Mouse (Mus musculus) liver, embryonic 18 days (tissue): ENCODE data around the gene Arl6ip6. TPM values are rescaled to one million over a fixed set of nuclear protein-coding genes. Genes with fewer than 3 reads are reported as not detected.

Source experiments
- polyA plus RNA-seq: library from polyadenylated mRNA; depleted of rRNA; stranded (reverse); fragments of >200 nt; gene quantifications from 2 replicates; pipeline ENCODE4 v1.2.3, GENCODE M21; 2012; rRNA removed

Gene Arl6ip6
- 15.5 and 15.6 TPM in 2 replicates for polyA plus RNA-seq

GRCm38 (mm10) chr2:53191523-53192220 lies at the start of gene Arl6ip6:
Arl6ip6 (plus strand) TSS chr2:53191726.

GRCm38 (mm10) chr2:53190684-53191511 lies 628 bp upstream of the Arl6ip6 start, which contains the start of gene Prpf40a:
Prpf40a (minus strand) TSS chr2:53191284.

Other genes with a start within 250 kb of the Arl6ip6 start
- 8.5 and 8.8 TPM in 2 replicates for gene Prpf40a, start 442 bp upstream of the Arl6ip6 start, polyA plus RNA-seq